Mouse (Mus musculus) heart, adult 2 months (tissue): ENCODE results near the gene Acap2.

Experiments
- CTCF ChIP-seq: fragments of 200-600 bp; IDR thresholded peaks from 2 replicates; pipeline ENCODE4 v1.8.1; 2022; ENCODE audit warnings: antibody characterized with exemption, mild to moderate bottlenecking, moderate library complexity
- EP300 ChIP-seq: fragments of 200-500 bp; IDR thresholded peaks from 2 replicates; pipeline ENCODE4 v1.6.1; 2011; ENCODE audit warnings: low read depth, low read length, control low read depth; ENCODE audit not compliant: insufficient read depth

DNA sequence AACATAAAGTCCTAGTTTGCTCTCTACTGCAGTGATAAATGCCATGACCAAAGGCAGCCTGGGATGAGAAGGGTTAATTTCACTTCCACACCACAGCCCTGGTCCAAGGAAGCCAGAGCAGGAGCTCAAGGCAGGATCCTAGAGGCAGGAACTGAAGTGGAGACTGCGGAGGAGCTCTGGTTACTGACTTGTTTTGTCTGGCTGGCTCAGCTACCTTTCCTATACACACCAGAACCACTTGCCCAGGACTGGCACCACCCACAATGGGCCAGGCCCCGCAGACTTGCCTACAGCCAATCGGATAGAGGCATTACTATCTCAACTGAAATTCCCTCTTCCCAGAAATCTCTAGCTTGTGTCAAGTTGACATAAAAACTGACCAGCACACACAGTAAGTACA lies 140.8 kb downstream of the Acap2 start:
- no peak for TF ChIP-seq CTCF
- TF ChIP-seq EP300, result no peak
